Mouse (Mus musculus) midbrain, embryonic 14.5 days (tissue): Measurements from ENCODE around the gene Gm3448. TPM values are rescaled to one million over a fixed set of nuclear protein-coding genes. Genes with fewer than 3 reads are reported as not detected.

Source experiments
- ATAC-seq: fragments of 200-750 bp; cut with Nextera tagmentation; 2 replicates; pipeline ENCODE4 v1.8.0; 2017; ENCODE audit warnings: moderate number of reproducible peaks, moderate library complexity; ENCODE audit not compliant: low FRiP score, low TSS enrichment
- DNase-seq: peaks from one replicate; pipeline ENCODE4 v3.0.0-alpha.2; 2015
- H3K27ac ChIP-seq: fragments of 300-500 bp; sonication (generic); replicated peaks from 2 replicates; pipeline ENCODE4 v1.5.1; 2014; ENCODE audit warnings: mild to moderate bottlenecking, low read depth, low read length, moderate library complexity
- H3K27me3 ChIP-seq: fragments of 300-500 bp; sonication (generic); 2 replicates; pipeline ENCODE4 v1.6.1; 2014; ENCODE audit warnings: low read length, control low read depth, mixed read lengths; ENCODE audit not compliant: control insufficient read depth, insufficient read depth
- H3K36me3 ChIP-seq: fragments of 300-500 bp; sonication (generic); 2 replicates; pipeline ENCODE4 v1.6.1; 2014; ENCODE audit warnings: low read length, control low read depth; ENCODE audit not compliant: control insufficient read depth, insufficient read depth
- H3K4me1 ChIP-seq: fragments of 300-500 bp; sonication (generic); 2 replicates; pipeline ENCODE4 v1.6.1; 2014; ENCODE audit warnings: mild to moderate bottlenecking, antibody characterized with exemption, low read length, control low read depth; ENCODE audit not compliant: control insufficient read depth, insufficient read depth
- H3K4me2 ChIP-seq: fragments of 300-500 bp; sonication (generic); 2 replicates; pipeline ENCODE4 v1.6.1; 2014; ENCODE audit warnings: mild to moderate bottlenecking, low read length, moderate library complexity
- H3K4me3 ChIP-seq: fragments of 300-500 bp; sonication (generic); replicated peaks from 2 replicates; pipeline ENCODE4 v1.5.1; 2014; ENCODE audit warnings: low read depth, low read length
- H3K9ac ChIP-seq: fragments of 300-500 bp; sonication (generic); replicated peaks from 2 replicates; pipeline ENCODE4 v1.6.1; 2014; ENCODE audit warnings: mild to moderate bottlenecking, low read length, moderate library complexity
- H3K9me3 ChIP-seq: fragments of 300-500 bp; sonication (generic); 2 replicates; pipeline ENCODE4 v1.6.1; 2016; ENCODE audit warnings: low read length, control low read depth, mixed read lengths; ENCODE audit not compliant: control insufficient read depth
- WGBS: fragments of 180-500 bp; shearing (Covaris S2); extraction: QIAGEN DNeasy Blood & Tissue Kit; methylation state at CpG from one replicate; pipeline ENCODE4 v1.1.7; 2014; 5-methylcytosine and 5-hydroxymethylcytosine counted together
- polyA plus RNA-seq: library from polyadenylated mRNA; unstranded; fragments of >200 nt; fragmentation: Nextera tagmentation; extraction: Ambion mirVana; gene quantifications from 2 replicates; pipeline ENCODE4 v1.2.1, GENCODE M21; 2014

Gm3448 gene
- polyA plus RNA-seq, 1 experiment from 2014 or later: 3.9 TPM

DNA sequence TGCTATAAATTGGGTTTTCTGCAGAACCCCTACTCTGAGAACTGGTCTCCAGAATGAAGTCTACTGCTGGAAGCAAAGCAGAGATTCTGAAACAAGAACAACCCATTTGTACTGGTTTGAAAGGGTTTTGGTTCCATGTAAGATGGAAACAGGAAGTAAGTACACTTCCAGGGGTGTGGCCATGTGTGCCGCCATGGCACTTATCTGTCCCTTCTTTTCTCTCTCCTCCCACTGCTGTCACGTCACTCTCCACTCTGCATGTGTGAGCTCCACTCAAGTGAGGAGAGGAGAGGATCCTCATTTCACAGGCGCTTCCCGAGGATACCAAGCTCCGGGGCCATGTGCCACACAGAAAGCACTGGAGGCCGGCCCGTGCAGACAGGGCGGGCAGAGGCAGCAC is 87.9 kb downstream of the Gm3448 start:
- no peak for ATAC-seq

GRCm38 (mm10) chr17:14949161-14949827 is 92.0 kb downstream of the Gm3448 start:
- H3K27me3 ChIP-seq: no peaks in the 10 kb centered on the region
- H3K4me3 ChIP-seq: no peak overlapping the region
- peaks cover 74% of the 10 kb centered on the region for H3K36me3 ChIP-seq
- H3K4me2 ChIP-seq: no peak overlapping the region
- H3K27ac ChIP-seq: no peak overlapping the region
- H3K4me1 ChIP-seq: peaks cover 4% of the 10 kb centered on the region
- H3K9me3 ChIP-seq: no peaks in the 10 kb centered on the region
- DNase-seq (no peak), ATAC-seq (no peak)
- no peak overlapping the region for H3K9ac ChIP-seq
- WGBS: 88% methylated on average over 7 of the region's 7 CpGs

More for the DNA sequence above, 87.9 kb downstream of the Gm3448 start:
- H3K27me3 ChIP-seq: no peaks in the 10 kb centered on the region
- no peak overlapping the region for H3K27ac ChIP-seq
- no peak overlapping the region for H3K4me3 ChIP-seq
- H3K36me3 ChIP-seq: peaks cover 57% of the 10 kb centered on the region
- no peaks in the 10 kb centered on the region for H3K9me3 ChIP-seq
- H3K4me2 ChIP-seq: no peak overlapping the region
- no peak overlapping the region for H3K9ac ChIP-seq
- no peaks in the 10 kb centered on the region for H3K4me1 ChIP-seq
- DNase-seq: no peak
- WGBS: 94% methylated on average over 8 of the region's 8 CpGs

Other genes starting within 250 kb of the Gm3448 start
- gene Wdr27, start 98.4 kb downstream of the Gm3448 start, polyA plus RNA-seq: 8.9 and 9.6 TPM in 2 replicates
- 17.4 and 26.1 TPM in 2 replicates for gene 1600012H06Rik, start 98.4 kb downstream of the Gm3448 start, polyA plus RNA-seq
- 21.5 and 25.2 TPM in 2 replicates for gene Phf10, start 80.3 kb downstream of the Gm3448 start, polyA plus RNA-seq
- 8.4 and 8.8 TPM in 2 replicates for gene 9030025P20Rik, start 63.1 kb downstream of the Gm3448 start, polyA plus RNA-seq
- gene Gm3417, start 62.7 kb downstream of the Gm3448 start, polyA plus RNA-seq: 0.36 TPM in 1 of 2 replicates, not detected in the other
- 5.3 and 8.1 TPM in 2 replicates for gene Gm3435, start 31.4 kb downstream of the Gm3448 start, polyA plus RNA-seq
- gene Ermard, start 329 bp downstream of the Gm3448 start, polyA plus RNA-seq: 62.0 and 71.3 TPM in 2 replicates
- 0.46 and 1.1 TPM in 2 replicates for gene Tcte3, start within 50 bp of the Gm3448 start, polyA plus RNA-seq